Mouse (Mus musculus): ENCODE data around the gene Abl2.
"Not testable (repeated sequence)": the region's sequence is repeated elsewhere in the genome, so short reads cannot be mapped to it uniquely, and the experiment has no call there.

The Abl2 gene

DNA sequence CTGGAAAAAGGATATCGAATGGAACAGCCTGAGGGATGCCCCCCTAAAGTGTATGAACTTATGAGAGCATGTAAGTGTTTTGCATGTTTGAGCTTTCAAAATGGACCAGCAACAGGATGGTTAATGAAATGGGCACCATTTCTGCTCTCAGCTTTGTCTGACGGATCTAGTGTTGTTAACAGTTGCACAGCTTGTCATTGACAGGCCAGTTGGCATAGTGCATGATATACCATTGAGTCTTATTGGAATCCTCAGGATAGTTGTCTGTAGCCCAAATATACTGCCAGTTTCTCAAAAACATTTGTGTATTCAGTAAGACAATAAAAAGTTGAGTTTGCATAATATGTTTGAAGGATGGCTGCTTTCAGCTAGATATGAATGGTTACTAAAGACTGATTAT, 76.6 kb downstream of the Abl2 start:
- DNase-seq, result no peak

DNA sequence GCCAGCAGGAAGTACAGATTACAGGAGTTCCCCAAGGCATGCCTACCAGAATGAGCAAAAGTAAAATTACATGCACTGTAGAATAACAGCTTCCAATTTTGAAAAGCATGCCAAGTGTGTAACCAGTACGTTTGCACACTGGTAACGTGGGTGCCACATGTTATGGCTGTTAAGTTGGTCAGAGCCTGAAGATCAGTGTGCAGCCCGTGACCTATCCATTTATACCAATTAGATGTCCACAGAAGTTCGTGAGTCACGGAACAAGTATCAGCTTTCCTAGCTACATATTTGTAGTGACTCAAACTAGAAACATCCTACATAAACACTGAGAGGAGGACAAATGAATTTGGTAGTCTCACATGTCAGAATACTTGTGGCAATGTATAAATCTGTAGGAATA, 80.9 kb downstream of the Abl2 start:
- no peak for DNase-seq

DNA sequence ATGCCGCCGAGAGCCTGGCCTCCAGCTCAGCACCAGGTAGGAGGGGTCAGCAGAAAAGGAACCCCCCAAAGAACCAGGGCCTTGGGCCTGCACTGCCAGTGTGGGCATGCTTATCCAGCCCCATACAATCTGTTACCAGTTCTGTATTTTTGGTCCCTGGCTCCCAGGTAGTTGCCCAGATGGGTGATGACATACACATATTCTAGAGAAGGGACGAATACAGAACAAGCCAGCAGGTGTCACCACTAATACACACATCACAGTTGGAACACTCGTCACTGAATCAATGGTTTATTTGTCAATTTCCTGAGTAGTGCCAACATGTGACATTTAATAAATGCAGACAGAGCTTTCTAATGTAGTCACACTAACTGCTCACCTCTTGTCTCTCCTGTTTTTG, 82.0 kb downstream of the Abl2 start:
- DNase-seq, result no peak

- DNase-seq, result no peak
Measured at GRCm38 (mm10) chr1:156641808-156642207, 83.2 kb downstream of the Abl2 start.

- no peak for DNase-seq
Measured at GRCm38 (mm10) chr1:156642813-156643212, 84.2 kb downstream of the Abl2 start.

- DNase-seq, result no peak
Measured at GRCm38 (mm10) chr1:156644061-156644460, 85.5 kb downstream of the Abl2 start.

- no peak for DNase-seq
Measured at GRCm38 (mm10) chr1:156644780-156645523, 86.4 kb downstream of the Abl2 start.

DNA sequence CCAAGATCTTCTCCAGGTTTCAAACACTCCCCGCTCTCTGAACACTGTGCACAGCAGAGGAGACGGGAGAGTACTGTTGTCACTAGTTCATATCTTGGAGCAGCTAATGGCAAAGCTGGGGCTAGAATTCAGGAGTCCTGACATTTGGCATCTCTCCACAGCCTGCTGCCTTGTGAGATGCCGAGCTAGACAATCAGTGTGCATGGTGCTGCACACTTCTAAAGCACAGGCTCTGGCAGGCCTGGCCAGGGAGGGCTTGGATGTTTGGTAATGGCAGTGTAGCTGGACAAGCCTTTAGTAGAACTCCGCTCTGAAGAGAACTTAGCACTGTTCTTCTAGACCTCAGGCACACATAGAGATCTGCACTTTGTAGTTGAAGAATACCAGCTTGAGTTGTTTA, 87.4 kb downstream of the Abl2 start:
- DNase-seq, result no peak

DNA sequence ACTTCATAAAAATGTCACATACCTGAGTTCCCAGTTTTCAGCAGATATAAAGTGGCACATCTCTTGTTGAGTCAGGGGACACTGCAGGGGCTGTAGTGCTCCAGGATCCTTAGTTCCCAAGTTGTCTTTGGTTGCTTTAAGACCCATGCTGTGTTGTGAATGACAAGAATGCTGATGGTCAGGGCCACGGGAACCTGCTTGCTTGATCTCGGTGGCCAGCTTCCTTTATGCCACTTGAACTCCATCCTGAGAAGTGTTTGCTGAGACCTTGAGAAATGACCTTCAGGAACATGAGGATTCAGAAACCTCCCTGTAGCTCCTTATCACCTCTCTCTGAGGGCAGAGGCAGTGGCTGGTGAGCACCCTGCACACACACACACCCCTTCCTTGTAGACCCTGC, 90.1 kb downstream of the Abl2 start:
- no peak for DNase-seq

GRCm38 (mm10) chr1:156650631-156651030, 92.0 kb downstream of the Abl2 start:
- no peak for DNase-seq

DNA sequence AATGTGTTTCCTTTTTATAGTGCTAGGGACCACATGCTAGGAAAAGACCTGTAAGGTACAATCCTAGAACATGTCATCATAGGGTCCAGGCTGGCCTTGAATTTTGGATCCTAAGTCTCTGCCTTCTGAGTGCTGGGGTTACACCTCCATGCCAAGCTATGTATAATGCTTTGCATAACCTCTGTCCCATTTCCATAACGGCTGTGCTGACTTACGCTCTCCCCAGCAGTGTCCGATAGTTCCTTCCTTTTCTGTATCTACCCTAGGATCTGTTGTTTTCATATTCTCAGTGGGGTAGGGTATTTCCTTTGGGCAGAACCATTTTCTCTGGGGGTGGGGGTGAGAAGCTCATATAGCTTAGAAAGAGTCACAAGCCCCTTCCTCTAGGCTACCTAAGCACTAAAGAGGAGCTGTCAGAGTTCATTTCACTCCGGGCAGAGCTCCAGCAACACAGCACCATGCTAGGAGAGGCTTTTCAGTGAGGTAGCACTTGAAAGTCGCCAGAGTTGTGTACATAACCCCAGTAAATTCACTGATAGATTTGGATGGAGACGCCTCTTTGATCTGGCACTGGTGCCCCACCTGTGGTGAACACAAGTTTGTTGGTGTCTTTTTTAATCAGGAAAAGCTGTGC, 93.7 kb downstream of the Abl2 start:
- no peak for DNase-seq

GRCm38 (mm10) chr1:156654735-156655530, 96.3 kb downstream of the Abl2 start:
- DNase-seq, result no peak

DNA sequence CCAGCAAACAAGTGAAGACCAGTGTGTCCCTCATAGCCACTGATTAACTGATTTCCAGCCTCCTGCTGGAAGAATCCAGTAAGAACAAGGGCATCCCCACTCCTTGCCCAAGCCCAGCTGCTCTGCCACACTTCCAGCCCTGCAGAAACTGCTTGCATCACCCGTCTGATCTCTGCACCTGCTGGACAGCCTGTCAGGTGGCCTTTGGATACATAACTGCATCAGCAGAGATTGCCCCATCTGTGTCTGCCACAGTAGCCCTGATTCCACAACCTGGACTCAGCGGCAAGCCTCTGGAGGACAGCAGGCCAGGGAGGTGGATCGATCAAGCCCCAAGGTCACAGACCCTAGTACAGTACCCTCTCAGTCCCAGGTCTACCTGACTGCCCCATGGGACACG, 98.9 kb downstream of the Abl2 start:
- no peak for DNase-seq

DNA sequence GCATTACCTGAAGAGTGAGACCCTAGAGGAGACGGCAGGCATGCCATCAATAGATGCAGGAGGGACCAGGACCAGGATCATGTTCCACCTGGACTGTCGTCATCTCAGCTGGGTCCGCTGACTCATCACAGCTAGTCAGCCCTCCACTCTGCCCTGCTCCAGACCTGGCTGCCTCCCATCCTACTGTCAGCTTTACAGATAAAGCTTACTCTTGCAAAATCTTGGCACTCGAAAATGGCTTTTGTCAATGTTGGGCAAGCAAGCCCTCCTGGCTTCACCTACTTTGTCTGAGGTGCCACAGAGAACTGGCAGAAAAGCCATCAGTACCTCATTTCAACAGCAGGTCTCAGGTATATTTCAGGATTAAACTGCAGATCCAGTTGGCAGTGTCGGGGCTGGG, 100.1 kb downstream of the Abl2 start:
- DNase-seq, result no peak

DNA sequence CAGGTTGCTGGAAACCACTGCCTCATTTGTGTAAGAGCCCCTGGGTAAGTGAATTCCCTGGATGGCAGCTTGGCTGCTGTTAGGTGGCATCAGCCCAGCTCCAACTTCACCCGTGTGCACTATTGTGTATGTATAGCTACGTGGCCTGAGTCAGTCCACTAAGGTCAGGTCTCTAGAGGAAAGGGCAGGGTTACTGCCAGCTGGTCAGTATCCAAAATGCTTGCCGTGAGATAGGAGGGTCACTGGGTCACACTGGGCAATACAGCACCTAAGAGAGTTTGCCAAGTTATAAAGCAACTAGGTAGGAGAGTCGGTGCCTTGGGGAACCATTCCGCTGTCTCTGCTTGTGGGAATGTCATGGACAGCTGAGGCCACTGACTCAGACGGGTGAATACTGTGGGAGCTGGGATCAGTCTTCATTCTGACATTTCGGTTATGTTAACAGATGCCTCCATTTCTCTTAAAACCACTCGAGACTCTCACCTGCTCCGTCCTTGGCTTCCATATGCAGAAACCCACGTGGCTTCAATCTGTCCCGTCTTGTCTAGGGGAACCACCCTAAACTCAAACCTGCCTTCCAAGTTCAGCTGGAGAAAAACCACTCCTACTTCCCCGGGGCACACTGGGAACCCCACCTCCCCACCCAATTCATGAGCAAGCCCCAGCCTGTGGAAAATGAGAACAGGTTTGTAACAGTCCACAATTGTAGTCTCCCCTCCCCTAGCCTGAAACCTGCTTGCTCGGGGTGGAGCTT, 101.5 kb downstream of the Abl2 start:
- no peak for DNase-seq

DNA sequence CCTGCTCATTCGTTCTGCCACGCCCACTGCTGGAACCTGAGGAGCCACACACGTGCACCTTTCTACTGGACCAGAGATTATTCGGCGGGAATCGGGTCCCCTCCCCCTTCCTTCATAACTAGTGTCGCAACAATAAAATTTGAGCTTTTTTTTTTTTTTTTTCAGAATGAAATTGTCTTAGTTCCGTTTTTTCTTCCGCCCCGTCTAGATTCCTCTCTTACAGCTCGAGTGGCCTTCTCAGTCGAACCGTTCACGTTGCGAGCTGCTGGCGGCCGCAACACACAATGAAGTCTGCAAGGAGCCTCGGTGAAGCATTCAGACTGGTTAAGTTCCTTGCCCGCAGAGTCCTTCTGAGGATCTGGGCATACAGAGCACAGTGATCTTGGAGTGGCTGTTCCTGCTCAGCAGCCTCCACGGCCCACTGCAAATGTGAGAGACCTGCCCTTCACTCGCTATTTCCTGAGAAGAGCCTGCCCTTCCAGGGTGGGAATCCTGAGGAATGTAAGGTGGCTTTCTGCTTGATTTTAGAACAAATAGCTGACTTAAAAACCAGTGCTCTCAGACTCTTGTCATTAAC, 102.2 kb downstream of the Abl2 start:
- not testable (repeated sequence) for DNase-seq

DNA sequence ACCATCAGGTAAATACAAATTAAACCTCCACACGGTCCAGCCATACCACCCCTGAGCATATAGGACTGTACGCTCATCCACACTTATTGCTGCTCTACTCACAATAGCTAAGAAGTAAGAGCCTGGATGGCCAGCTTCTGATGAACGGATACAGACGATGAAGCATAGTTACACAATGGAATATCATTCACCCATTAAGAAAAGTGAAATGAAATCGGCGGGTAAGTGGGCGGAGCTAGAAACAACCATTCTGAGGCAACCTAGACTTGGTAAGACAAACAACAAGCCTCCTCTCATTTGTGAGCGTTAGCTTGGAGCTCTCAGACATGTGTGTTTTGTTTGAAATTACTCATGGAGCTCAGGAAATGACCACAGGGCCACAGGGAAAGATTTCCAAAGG, 107.2 kb downstream of the Abl2 start:
- DNase-seq, result no peak

DNA sequence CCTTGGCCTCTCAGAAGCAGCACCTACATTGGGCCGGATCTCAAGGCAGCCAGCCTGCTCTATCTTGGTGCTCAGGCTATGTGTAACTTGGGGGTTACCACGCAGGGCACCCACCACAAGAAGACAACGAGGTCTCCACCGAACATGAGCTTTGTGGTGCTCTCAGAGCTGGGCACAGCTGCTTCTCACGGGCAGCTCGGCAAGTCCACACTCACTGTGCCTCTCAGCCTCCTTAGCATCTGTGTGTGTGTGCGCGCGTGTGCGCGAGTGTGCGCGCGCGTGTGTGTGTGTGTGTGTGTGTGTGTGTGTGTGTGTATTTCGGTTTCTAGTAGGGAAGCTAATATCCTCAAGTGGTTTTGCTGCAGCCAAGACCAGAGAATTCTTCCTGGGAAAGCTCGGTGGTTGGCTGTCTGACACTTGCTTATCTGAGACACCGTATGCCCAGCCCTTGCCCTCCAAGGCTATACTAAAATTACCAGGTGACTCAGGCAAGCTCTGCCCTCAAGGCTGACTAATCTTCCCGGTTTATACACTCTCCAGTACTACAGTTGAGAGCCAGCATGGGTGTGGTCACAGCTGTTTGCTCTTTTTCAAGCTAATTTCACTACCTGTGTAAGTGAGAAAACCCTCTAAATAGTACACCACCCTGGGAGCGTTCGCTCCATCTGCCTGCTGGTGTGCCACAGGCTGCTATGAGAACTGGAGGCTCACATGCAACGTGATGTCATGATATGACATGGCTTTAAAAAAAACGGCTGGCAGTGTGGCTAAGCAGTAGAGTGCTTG, 108.7 kb downstream of the Abl2 start:
- no peak for DNase-seq

GRCm38 (mm10) chr1:156668602-156669001, 110.0 kb downstream of the Abl2 start:
- DNase-seq, result no peak

GRCm38 (mm10) chr1:156669208-156669983, 110.8 kb downstream of the Abl2 start:
- DNase-seq, result peak; percentile 35

DNA sequence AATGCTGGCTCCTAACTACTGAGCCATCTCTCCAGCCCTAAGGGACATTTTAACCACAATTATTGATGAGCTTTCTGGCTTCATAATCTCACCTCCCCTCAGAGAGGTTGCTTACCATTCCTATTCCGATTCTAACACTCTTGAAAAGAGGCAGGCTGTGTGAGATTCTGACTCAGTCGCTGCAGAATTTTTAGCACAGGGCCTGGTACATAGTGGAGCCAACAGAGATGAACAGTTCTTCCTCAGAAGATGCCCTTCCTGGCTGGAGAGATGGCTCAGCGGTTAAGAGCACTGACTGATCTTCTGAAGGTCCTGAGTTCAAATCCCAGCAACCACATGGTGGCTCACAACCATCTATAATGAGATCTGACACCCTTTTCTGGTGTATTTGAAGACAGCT, 113.3 kb downstream of the Abl2 start:
- DNase-seq, result no peak

Data from lung, postnatal 14 days (tissue).